Mouse (Mus musculus): Measurements from ENCODE around the gene Gm11627.

- TF ChIP-seq CTCF (IDR thresholded peaks at IDR 0.05) (no peak), POLR2A (IDR thresholded peaks at IDR 0.05; ENCODE audit: insufficient read depth, low read depth, low read length) (no peak)
These were observed 49.3 kb upstream of the Gm11627 start for GRCm38 (mm10) chr11:102628529-102628928.

All from heart, adult 2 months (tissue).